Mouse (Mus musculus) adrenal gland, adult (tissue): ENCODE data around the gene Enox1.

Source experiments
- DNase-seq, 2 experiments: peaks; one replicate each; pipeline ENCODE4 v3.0.0; 2022 to 2023; ENCODE audit warnings: low spot score in 1 of 2; ENCODE audit not compliant: inconsistent age in 2 of 2

The Enox1 gene

GRCm38 (mm10) chr14:77195314-77196020 lies 38.9 kb downstream of the Enox1 start:
- DNase-seq: peak; percentile 6 to 61

- no peak for DNase-seq
These were observed 39.7 kb downstream of the Enox1 start for GRCm38 (mm10) chr14:77196246-77196645.

- DNase-seq: no peak
These were observed 40.9 kb downstream of the Enox1 start for GRCm38 (mm10) chr14:77197414-77197915.

- DNase-seq: no peak
These were observed 54.3 kb downstream of the Enox1 start for GRCm38 (mm10) chr14:77210889-77211288.

GRCm38 (mm10) chr14:77213210-77213609 lies 56.6 kb downstream of the Enox1 start:
- DNase-seq: no peak

GRCm38 (mm10) chr14:77214848-77215247 lies 58.3 kb downstream of the Enox1 start:
- DNase-seq: no peak

GRCm38 (mm10) chr14:77225346-77225745 lies 68.8 kb downstream of the Enox1 start:
- DNase-seq: no peak

- DNase-seq: no peak
These were observed 82.2 kb downstream of the Enox1 start for GRCm38 (mm10) chr14:77238811-77239210.

- DNase-seq: no peak
These were observed 82.8 kb downstream of the Enox1 start for GRCm38 (mm10) chr14:77239360-77239759.

- no peak for DNase-seq
These were observed 90.4 kb downstream of the Enox1 start for GRCm38 (mm10) chr14:77246977-77247376.

GRCm38 (mm10) chr14:77248426-77248825 lies 91.9 kb downstream of the Enox1 start:
- no peak for DNase-seq

- no peak for DNase-seq
These were observed 92.4 kb downstream of the Enox1 start for GRCm38 (mm10) chr14:77248946-77249345.

- peak in 1 of 2 experiments; percentile 45 for DNase-seq
These were observed 94.2 kb downstream of the Enox1 start for GRCm38 (mm10) chr14:77250652-77251238.

GRCm38 (mm10) chr14:77255201-77255600 lies 98.6 kb downstream of the Enox1 start:
- DNase-seq: no peak

GRCm38 (mm10) chr14:77255711-77256110 lies 99.1 kb downstream of the Enox1 start:
- peak in 1 of 2 experiments; percentile 40 for DNase-seq

GRCm38 (mm10) chr14:77256943-77257342 lies 100.4 kb downstream of the Enox1 start:
- DNase-seq: no peak

- DNase-seq: peak in 1 of 2 experiments; percentile 33
These were observed 100.9 kb downstream of the Enox1 start for GRCm38 (mm10) chr14:77257461-77257860.

GRCm38 (mm10) chr14:77258186-77258585 lies 101.6 kb downstream of the Enox1 start:
- DNase-seq: no peak

GRCm38 (mm10) chr14:77259686-77260085 lies 103.1 kb downstream of the Enox1 start:
- DNase-seq: peak in 1 of 2 experiments; percentile 35

GRCm38 (mm10) chr14:77260107-77260506 lies 103.5 kb downstream of the Enox1 start:
- DNase-seq: peak in 1 of 2 experiments; percentile 39

- no peak for DNase-seq
These were observed 110.5 kb downstream of the Enox1 start for GRCm38 (mm10) chr14:77266805-77267771.
